Mouse (Mus musculus): ENCODE results near the gene Pxylp1.

DNA sequence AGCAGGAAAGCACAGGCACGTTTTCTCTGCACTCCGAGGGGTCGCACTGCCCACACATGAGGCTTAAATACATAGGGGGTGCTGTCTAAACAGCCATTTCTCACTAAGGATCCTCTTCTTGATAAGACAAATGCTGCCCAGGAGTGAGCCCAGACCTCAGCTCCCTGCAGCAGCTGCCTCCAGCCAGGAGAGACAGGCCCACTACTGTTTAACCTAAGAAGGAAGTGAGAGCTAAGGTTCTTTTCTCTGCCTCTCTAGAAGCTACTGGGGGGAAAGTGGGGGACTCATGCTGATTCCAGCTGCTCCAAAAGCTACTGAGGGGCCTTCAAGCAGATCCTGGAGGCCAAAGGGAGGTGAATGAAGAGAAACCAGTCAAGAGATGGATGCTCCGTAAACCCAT, 16.8 kb downstream of the Pxylp1 start:
- no peak for TF ChIP-seq CTCF (IDR thresholded peaks at IDR 0.05; ENCODE audit: low read depth, low read length)
- no peak for TF ChIP-seq GATA1 (IDR thresholded peaks at IDR 0.05; ENCODE audit: borderline replicate concordance, low read length)
- no peak for TF ChIP-seq TAL1 (conservative IDR thresholded peaks at IDR 0.05; ENCODE audit: low read depth, low read length)

Data from G1E (cell line).